Mouse (Mus musculus): ENCODE results near the gene Sox30. TPM values are rescaled to one million over a fixed set of nuclear protein-coding genes. Genes with fewer than 3 reads are reported as not detected.

Gene Sox30
- polyA plus RNA-seq, 1 experiment = 0.12 TPM

- DNase-seq (ENCODE audit: extremely low spot score in 1 of 2, low spot score in 1 of 2) = no peak
These were observed 75.1 kb downstream of the Sox30 start for GRCm38 (mm10) chr11:46054911-46055895.

- DNase-seq (ENCODE audit: extremely low spot score in 1 of 2, low spot score in 1 of 2) = peak in 1 of 2 experiments; percentile 66
These were observed 76.0 kb downstream of the Sox30 start, which contains the start of gene Adam19 for GRCm38 (mm10) chr11:46055896-46056769. Gene Adam19, plus strand, starts transcription at chr11:46055992.

- DNase-seq (ENCODE audit: extremely low spot score in 1 of 2, low spot score in 1 of 2) = no peak
These were observed 76.8 kb downstream of the Sox30 start for GRCm38 (mm10) chr11:46056770-46057411.

- DNase-seq (ENCODE audit: extremely low spot score in 1 of 2, low spot score in 1 of 2) = no peak
These were observed 77.9 kb downstream of the Sox30 start for GRCm38 (mm10) chr11:46058011-46058410.

GRCm38 (mm10) chr11:46058916-46059315, 78.8 kb downstream of the Sox30 start:
- DNase-seq (ENCODE audit: extremely low spot score in 1 of 2, low spot score in 1 of 2) = no peak

GRCm38 (mm10) chr11:46059887-46060650, 80.0 kb downstream of the Sox30 start:
- DNase-seq (ENCODE audit: extremely low spot score in 1 of 2, low spot score in 1 of 2) = no peak

GRCm38 (mm10) chr11:46060651-46061020, 80.5 kb downstream of the Sox30 start:
- no peak for DNase-seq (ENCODE audit: extremely low spot score in 1 of 2, low spot score in 1 of 2)

GRCm38 (mm10) chr11:46061776-46062445, 81.8 kb downstream of the Sox30 start:
- DNase-seq (ENCODE audit: extremely low spot score in 1 of 2, low spot score in 1 of 2) = no peak

- no peak for DNase-seq (ENCODE audit: extremely low spot score in 1 of 2, low spot score in 1 of 2)
These were observed 82.5 kb downstream of the Sox30 start for GRCm38 (mm10) chr11:46062569-46062968.

GRCm38 (mm10) chr11:46062993-46063731, 83.1 kb downstream of the Sox30 start:
- DNase-seq (ENCODE audit: extremely low spot score in 1 of 2, low spot score in 1 of 2) = no peak

- DNase-seq (ENCODE audit: extremely low spot score in 1 of 2, low spot score in 1 of 2) = no peak
These were observed 84.7 kb downstream of the Sox30 start for GRCm38 (mm10) chr11:46064767-46065166.

GRCm38 (mm10) chr11:46065201-46066011, 85.3 kb downstream of the Sox30 start:
- DNase-seq (ENCODE audit: extremely low spot score in 1 of 2, low spot score in 1 of 2) = peak in 1 of 2 experiments; percentile 47

Other genes with a start within 250 kb of the Sox30 start
- 39.5 TPM in 2 replicates for gene Clint1, start 128.3 kb upstream of the Sox30 start, polyA plus RNA-seq (2012; rRNA removed)
- 7.7 and 9.2 TPM in 2 replicates for gene Lsm11, start 35.4 kb upstream of the Sox30 start, polyA plus RNA-seq (2012; rRNA removed)
- 6.7 and 7.8 TPM in 2 replicates for gene Thg1l, start 24.8 kb upstream of the Sox30 start, polyA plus RNA-seq (2012; rRNA removed)
- 6.2 and 8.3 TPM in 2 replicates for gene Gm12166, start 72.0 kb downstream of the Sox30 start, polyA plus RNA-seq (2012; rRNA removed)
- gene Adam19, start 75.7 kb downstream of the Sox30 start, polyA plus RNA-seq (2012; rRNA removed) = 9.1 and 10.0 TPM in 2 replicates
- gene Nipal4, start 186.2 kb downstream of the Sox30 start, polyA plus RNA-seq (2012; rRNA removed) = 2.7 TPM in 2 replicates